Mouse (Mus musculus) CD4-positive, CD25-positive, alpha-beta regulatory T cell, adult 9 weeks (primary cell): ENCODE data around the gene Mum1l1. TPM values are rescaled to one million over a fixed set of nuclear protein-coding genes. Genes with fewer than 3 reads are reported as not detected.

Experiments
- polyA plus RNA-seq: library from polyadenylated mRNA; unstranded; fragments of 100-300 nt; shearing (Covaris generic); gene quantifications from one replicate; pipeline ENCODE4 v1.2.1, GENCODE M21; 2017

Gene Mum1l1
- polyA plus RNA-seq: not detected

DNA sequence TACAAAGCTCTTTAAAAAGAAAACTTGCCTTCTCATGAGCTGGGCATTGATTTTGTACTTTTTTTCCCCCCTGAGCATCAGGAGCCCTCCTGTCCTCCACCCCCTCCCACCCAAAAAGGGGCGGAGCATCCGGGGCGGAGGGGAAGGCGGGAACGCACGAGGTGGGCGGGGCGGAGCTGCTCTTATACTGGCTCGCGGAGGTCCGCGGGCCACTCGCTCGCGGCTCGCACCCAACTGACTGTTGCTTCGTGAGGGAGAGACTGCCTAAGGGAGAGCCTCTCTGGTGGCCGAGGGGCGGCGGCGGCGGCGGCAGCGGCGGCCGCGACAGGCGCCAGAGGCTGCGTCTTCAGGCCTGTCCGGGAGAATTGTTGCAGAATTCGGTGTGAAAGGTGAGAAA lies at the start of gene Mum1l1:
Gene Mum1l1, plus strand, starts transcription at position 214 of the 397 bp plus-strand sequence.

DNA sequence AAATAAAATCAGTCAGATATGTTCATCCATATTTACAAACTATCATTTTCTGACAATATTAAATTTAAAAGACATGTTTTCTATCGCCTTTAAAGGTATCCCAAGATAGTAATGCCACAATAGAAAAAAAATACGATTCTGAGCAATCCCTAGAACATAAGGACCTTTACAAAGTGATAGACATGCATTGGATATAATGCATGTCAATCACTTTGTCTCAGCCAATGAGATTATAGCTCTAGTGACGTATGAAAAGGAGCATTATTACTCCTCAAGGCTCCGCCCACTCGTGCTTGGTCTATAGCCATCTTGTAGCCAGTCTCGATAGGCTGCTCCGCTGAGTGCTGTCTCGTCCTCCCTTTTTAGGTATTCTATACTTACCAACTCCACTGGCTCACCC lies 30.9 kb upstream of the Mum1l1 start, which contains the start of gene 4933428M09Rik:
Gene 4933428M09Rik, plus strand, starts transcription at position 301 of the 400 bp plus-strand sequence.

Other genes starting within 250 kb of the Mum1l1 start
- gene Serpina7, start 124.8 kb upstream of the Mum1l1 start, polyA plus RNA-seq: not detected
- not detected for gene 4930513O06Rik, start 123.8 kb upstream of the Mum1l1 start, polyA plus RNA-seq
- not detected for gene 4933428M09Rik, start 30.8 kb upstream of the Mum1l1 start, polyA plus RNA-seq
- gene Trap1a, start 123.6 kb downstream of the Mum1l1 start, polyA plus RNA-seq: not detected